Mouse (Mus musculus) erythroblast, embryonic 14.5 days (primary cell): ENCODE results near the gene 1700016K19Rik.

ENCODE experiments used
- GATA1 ChIP-seq: IDR thresholded peaks from 2 replicates; pipeline ENCODE4 v1.6.1; 2012; ENCODE audit warnings: low read length, inconsistent platforms, mixed read lengths
- TAL1 ChIP-seq: IDR thresholded peaks from 3 replicates; pipeline ENCODE4 v1.6.1; 2012; ENCODE audit warnings: low read length, inconsistent platforms, mixed read lengths

DNA sequence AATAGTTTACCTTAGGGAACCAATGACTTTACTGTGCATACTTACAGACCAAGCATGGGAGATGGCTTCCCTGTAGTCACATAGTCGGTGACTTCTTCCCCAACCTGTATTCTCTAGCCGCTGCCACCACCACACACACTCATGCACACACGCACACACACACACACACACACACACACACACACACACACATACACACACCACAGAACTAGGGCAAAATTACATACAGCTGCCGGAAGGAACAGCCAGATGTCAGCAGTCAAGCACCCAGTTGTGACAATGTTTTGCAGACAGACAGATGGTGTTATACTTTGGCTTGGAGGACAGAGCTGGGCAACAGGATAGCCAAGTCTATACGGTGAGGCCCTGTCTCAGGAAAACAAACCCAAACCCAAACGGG is 21.7 kb upstream of the 1700016K19Rik start:
- TF ChIP-seq GATA1: no peak
- no peak for TF ChIP-seq TAL1
